Mouse (Mus musculus): Measurements from ENCODE around the gene Grm5. TPM values are rescaled to one million over a fixed set of nuclear protein-coding genes. Genes with fewer than 3 reads are reported as not detected.

The Grm5 gene
- polyA plus RNA-seq, 1 experiment from 2014 or later, result 25.1 TPM

Other genes starting within 250 kb of the Grm5 start
- 0.06 TPM in 1 of 2 replicates, not detected in the other for gene Tyr, start 90.7 kb upstream of the Grm5 start, polyA plus RNA-seq (2015; fragmentation: Nextera tagmentation; extraction: Ambion mirVana)

Data from neural tube, embryonic 13.5 days (tissue).